Mouse (Mus musculus): Measurements from ENCODE around the gene Rtn3. TPM values are rescaled to one million over a fixed set of nuclear protein-coding genes. Genes with fewer than 3 reads are reported as not detected.

Gene Rtn3
- polyA plus RNA-seq (2015; fragmentation: Nextera tagmentation; extraction: Ambion mirVana): 513 and 532 TPM in 2 replicates

DNA sequence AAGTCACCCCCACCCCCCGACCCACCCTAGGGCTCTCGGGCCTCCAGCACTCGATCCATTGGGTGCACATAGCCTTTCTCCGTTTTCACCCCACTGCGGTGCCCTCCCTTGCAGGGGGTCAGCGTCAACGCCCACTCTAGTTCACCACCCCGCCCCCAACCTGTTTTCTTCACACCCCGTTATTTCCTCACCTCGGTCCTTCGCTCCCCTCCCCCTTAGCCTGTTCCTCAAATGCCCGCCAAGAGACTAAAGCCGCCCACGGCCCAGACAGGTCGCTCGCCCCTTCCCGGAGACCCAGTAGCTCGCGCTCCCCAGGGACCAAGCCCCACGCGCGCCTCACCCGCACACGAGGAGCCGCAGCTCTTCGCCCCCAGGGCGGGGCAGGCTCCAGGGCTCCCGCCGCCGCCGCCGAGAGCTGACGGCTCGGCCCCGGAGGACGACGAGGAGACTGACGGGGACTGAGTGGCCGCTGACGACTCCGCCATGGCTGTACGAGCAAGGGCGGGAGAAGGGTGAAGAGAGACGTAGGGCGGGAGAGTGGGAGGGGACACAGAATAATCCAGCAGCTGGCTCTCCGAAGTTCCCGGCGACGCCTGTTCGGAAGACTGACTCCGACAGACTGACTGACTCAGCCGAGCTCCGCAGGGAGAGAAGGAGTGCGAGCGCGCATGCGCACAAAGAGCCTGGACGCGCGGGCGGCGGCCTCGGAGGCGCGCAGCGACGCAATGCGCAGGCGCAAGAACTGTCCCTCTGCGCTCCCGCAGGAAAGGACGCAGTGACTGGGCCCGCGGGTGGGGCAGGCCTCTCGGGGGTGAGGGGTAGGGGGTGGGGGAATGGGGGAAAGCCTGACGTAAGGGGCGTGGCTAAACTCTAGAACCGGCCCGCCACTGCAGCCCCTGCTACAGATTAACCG, at the start of gene Rtn3:
Gene Rtn3 (minus strand): TSS at position 683 of the 913 bp plus-strand sequence.
- Histone ChIP-seq H3K9me3 (no peaks in the 10 kb centered on the region), H3K36me3 (no peaks in the 10 kb centered on the region), H3K4me1 (replicated peaks) (peaks cover 43% of the 10 kb centered on the region), H3K4me2 (peak within 1 kb of the TSS; percentile 83), H3K27me3 (no peaks in the 10 kb centered on the region), H3K27ac (peak within 1 kb of the TSS; percentile 100), H3K4me3 (peak within 1 kb of the TSS; percentile 97), H3K9ac (peak within 1 kb of the TSS; percentile 99)
- peak; percentile 92 for ATAC-seq (ENCODE audit: low FRiP score)
- WGBS: under 1% methylated on average over 80 of the region's 80 CpGs

DNA sequence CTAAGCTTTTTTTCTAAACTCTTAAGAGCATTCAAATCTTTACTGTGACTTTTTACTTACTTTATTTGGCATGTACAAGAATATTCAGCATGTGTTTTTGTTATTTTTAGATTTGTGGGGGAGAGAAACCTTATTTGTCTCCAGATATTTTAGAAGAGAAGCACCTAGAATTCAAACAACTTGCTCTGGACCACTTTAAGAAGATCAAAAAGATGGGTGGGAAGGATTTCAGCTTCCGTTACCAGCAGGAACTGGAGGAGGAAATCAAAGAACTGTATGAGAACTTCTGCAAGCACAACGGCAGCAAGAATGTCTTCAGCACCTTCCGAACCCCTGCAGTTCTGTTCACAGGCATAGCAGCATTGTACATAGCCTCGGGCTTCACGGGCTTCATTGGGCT, 48.8 kb upstream of the Rtn3 start:
- peaks cover 7% of the 10 kb centered on the region for H3K4me1 ChIP-seq (replicated peaks)
- H3K27me3 ChIP-seq: no peaks in the 10 kb centered on the region
- no peak for ATAC-seq (ENCODE audit: low FRiP score)
- no peak overlapping the region for H3K4me3 ChIP-seq
- H3K27ac ChIP-seq: no peak overlapping the region
- H3K4me2 ChIP-seq: no peak overlapping the region
- no peaks in the 10 kb centered on the region for H3K9me3 ChIP-seq
- H3K9ac ChIP-seq: no peak overlapping the region
- 90% methylated on average over 5 of the region's 5 CpGs for WGBS
- H3K36me3 ChIP-seq: peaks cover 35% of the 10 kb centered on the region

DNA sequence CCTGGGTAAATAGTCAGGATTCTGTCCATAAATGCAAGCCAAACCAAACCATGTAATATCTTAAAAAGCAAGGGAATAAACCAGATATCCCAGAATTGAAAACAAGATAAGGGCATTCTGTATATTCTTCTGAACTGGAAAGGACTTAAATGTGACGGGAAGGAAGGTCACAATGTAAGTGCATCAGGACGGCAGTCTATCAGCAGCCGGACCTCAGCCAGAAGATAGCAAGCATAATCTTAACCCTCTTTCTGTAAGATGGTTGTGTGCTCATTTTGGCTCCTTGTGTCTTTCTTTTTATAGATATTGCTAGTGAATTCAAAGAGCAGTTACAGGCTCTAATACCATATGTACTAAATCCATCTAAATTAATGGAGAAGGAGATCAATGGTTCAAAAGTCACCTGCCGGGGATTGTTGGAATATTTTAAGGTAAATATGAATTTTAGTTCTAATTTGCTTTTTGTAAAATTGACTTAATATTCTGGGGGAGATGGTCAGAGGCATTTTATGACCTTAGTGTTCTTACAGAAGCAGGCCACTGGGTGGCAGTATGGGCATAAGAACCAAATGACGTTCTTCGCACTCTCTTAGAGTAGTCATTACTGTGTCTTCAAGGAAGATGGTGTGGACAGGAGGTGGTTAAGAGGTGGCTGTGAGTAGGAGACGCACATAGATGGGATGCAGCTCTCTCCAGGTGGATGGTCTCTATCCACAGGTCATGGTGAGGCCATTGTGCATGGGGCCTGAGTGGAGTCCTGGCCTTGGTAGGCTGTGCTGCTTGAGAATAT, 45.8 kb upstream of the Rtn3 start:
- ATAC-seq (ENCODE audit: low FRiP score): peak; percentile 79
- WGBS: 60% methylated on average over 7 of the region's 7 CpGs

DNA sequence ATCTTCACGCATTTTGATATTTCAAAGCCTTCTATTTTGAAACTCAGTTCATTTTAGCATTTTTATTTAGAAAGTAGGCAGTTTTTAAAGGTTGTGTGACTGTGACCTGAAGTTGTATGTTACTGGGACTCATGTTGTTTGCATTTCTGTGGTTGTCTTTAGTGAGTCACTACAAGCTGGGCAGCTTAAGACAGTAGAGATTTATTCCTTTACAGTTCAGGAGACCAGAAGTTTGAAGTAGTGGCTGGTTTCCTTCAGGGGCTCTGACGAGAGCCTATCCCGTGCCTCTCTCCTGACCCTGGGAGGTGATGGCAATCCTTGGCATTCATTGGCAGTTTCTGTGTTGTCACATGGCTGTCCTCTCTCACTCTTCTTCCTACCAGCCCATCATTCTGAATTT, 41.8 kb upstream of the Rtn3 start:
- Histone ChIP-seq H3K9me3 (no peaks in the 10 kb centered on the region), H3K27ac (no peak overlapping the region), H3K4me2 (no peak overlapping the region), H3K4me3 (no peak overlapping the region), H3K4me1 (replicated peaks) (no peaks in the 10 kb centered on the region), H3K36me3 (peaks cover 29% of the 10 kb centered on the region), H3K27me3 (no peaks in the 10 kb centered on the region), H3K9ac (no peak overlapping the region)
- WGBS: 65% methylated on average over 3 of the region's 3 CpGs
- ATAC-seq (ENCODE audit: low FRiP score): no peak

More for the DNA sequence above, 45.8 kb upstream of the Rtn3 start:
- H3K9ac ChIP-seq: no peak overlapping the region
- H3K27me3 ChIP-seq: no peaks in the 10 kb centered on the region
- H3K36me3 ChIP-seq: peaks cover 30% of the 10 kb centered on the region
- peaks cover 4% of the 10 kb centered on the region for H3K4me1 ChIP-seq (replicated peaks)
- no peak overlapping the region for H3K4me2 ChIP-seq
- no peak overlapping the region for H3K4me3 ChIP-seq
- no peaks in the 10 kb centered on the region for H3K9me3 ChIP-seq
- no peak overlapping the region for H3K27ac ChIP-seq

DNA sequence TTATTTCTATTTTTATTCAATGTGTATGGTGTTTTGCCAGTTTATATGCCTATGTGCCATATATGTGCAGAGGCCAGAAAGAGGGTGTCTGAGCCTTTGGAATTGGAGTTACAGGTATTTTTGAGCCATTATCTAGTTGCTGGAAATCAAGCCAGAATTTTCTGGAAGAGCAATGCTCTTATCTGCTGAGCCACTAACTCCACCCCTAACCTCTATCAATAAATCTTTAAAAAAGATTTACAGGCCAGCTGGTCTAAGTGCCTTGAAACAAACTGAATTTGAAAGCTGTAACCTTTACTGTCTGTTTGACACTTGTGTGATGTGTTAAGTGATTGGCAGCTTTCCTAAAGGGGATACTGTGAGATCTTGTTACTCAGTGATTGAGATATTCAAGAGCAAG, 40.7 kb upstream of the Rtn3 start:
- H3K4me2 ChIP-seq: no peak overlapping the region
- no peaks in the 10 kb centered on the region for H3K27me3 ChIP-seq
- no peak overlapping the region for H3K4me3 ChIP-seq
- no peak overlapping the region for H3K9ac ChIP-seq
- peaks cover 38% of the 10 kb centered on the region for H3K36me3 ChIP-seq
- no peaks in the 10 kb centered on the region for H3K4me1 ChIP-seq (replicated peaks)
- H3K27ac ChIP-seq: no peak overlapping the region
- no peaks in the 10 kb centered on the region for H3K9me3 ChIP-seq
- ATAC-seq (ENCODE audit: low FRiP score): no peak

DNA sequence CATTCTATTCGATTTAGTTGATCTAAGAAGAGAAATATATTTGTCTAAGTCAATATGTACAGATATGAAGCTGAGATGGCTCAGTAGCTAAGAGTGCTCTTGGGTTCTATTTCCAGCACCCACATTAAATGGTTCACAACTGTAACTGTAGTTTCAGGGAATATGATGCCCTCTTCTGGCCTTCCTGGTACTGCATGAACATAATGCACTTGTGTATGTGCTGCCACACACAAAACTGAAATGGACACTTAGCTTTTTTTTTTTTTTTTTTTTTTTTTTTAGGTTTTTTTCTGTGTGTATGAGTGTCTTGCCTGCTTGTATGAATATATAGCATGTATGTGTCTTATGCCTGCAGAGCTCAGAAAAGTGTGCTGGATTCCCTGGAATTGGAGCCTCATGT, 40.2 kb upstream of the Rtn3 start:
- WGBS: 97% methylated on average over 1 of the region's 1 CpGs
- no peak overlapping the region for H3K4me2 ChIP-seq
- no peak overlapping the region for H3K27ac ChIP-seq
- no peak for ATAC-seq (ENCODE audit: low FRiP score)
- no peak overlapping the region for H3K9ac ChIP-seq
- H3K4me1 ChIP-seq (replicated peaks): no peaks in the 10 kb centered on the region
- no peaks in the 10 kb centered on the region for H3K9me3 ChIP-seq
- no peak overlapping the region for H3K4me3 ChIP-seq
- H3K27me3 ChIP-seq: no peaks in the 10 kb centered on the region
- peaks cover 42% of the 10 kb centered on the region for H3K36me3 ChIP-seq

DNA sequence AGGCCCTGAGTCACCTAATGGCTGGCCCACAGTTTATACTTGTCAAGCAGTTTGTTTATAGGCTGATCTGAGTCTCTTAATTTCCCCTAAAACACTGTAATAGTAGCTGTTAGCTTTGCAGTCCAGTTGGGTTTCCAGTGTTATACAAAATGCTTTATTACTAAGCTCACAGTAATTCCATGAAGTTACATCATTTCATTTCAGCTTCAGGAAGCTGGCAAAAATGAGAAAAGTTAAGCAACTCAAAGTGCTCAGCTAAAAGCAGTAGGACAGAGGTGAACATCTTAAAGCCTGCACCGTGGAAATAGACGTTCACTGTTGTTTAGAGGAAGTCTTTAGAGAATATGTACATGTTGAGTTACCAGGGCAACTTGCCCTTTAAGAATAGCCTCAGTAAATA, 39.8 kb upstream of the Rtn3 start:
- H3K36me3 ChIP-seq: peaks cover 43% of the 10 kb centered on the region
- ATAC-seq (ENCODE audit: low FRiP score): no peak
- 100% methylated on average over 2 of the region's 2 CpGs for WGBS

DNA sequence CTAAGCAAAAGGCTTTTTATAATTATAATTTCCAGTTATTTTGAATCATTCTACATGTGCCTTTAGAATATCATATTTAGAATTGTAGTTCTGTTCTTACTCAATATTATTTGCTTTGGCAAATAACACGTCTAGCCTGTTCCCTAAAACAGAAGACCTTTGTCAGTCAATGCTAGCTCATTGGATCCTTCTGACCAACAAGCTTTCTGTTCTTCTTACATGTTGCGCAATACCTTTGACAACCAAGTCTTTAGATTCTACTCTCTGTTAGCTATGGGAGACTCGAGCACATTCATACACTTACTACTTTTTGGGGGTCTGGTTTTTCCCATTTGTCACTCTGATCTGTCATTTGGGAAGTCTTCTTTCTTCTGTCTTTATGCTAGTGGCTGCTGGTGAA, 38.5 kb upstream of the Rtn3 start:
- Histone ChIP-seq H3K4me3 (no peak overlapping the region), H3K9me3 (no peaks in the 10 kb centered on the region), H3K4me2 (no peak overlapping the region), H3K36me3 (peaks cover 49% of the 10 kb centered on the region), H3K4me1 (replicated peaks) (no peaks in the 10 kb centered on the region), H3K9ac (no peak overlapping the region), H3K27ac (no peak overlapping the region), H3K27me3 (no peaks in the 10 kb centered on the region)
- 93% methylated on average over 3 of the region's 3 CpGs for WGBS
- no peak for ATAC-seq (ENCODE audit: low FRiP score)

More for the DNA sequence above, 39.8 kb upstream of the Rtn3 start:
- H3K9me3 ChIP-seq: no peaks in the 10 kb centered on the region
- no peak overlapping the region for H3K4me3 ChIP-seq
- H3K9ac ChIP-seq: no peak overlapping the region
- no peak overlapping the region for H3K27ac ChIP-seq
- H3K4me2 ChIP-seq: no peak overlapping the region
- H3K4me1 ChIP-seq (replicated peaks): no peaks in the 10 kb centered on the region
- no peaks in the 10 kb centered on the region for H3K27me3 ChIP-seq

DNA sequence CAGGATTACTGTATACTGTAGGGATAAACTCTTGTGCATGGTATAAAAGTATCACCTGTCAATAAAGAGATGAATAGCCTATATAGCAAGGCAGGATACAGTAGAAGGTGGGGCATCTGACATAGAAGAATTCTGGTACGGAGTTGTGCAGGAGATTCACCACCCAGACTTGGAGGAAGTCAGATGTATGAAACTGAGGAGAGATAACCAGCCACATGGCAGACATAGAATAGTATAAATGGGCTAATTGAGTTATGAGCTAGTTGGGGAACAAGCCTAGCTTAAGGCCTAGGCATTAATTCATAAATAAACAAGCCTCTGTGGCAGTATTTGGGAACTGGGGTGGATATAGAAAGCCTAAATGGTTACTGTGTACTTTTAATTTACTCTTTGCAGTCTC, 33.4 kb upstream of the Rtn3 start:
- Histone ChIP-seq H3K4me1 (replicated peaks) (no peaks in the 10 kb centered on the region), H3K27me3 (no peaks in the 10 kb centered on the region), H3K27ac (no peak overlapping the region), H3K4me3 (no peak overlapping the region), H3K4me2 (no peak overlapping the region), H3K9me3 (no peaks in the 10 kb centered on the region), H3K36me3 (peaks cover 27% of the 10 kb centered on the region), H3K9ac (no peak overlapping the region)
- WGBS: 85% methylated on average over 1 of the region's 1 CpGs
- ATAC-seq (ENCODE audit: low FRiP score): no peak

DNA sequence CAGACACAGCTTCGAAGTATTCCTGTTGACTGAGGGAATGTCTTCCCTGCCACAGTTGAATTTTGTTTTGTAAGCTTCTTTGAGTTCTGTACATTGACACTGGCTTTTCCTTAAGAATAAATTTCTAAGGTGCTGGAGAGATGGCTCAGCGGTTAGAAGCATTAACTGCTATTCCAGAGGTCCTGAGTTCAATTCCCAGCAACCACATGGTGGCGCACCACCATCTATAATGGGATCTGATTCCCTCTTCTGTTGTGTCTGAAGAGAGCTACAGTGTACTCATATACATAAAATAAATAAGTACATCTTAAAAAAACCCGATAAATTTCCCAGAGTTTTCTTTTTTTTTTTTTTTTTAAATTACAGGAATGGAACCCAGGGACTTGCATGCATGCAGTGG, 24.9 kb upstream of the Rtn3 start:
- no peaks in the 10 kb centered on the region for H3K27me3 ChIP-seq
- H3K9me3 ChIP-seq: no peaks in the 10 kb centered on the region
- H3K9ac ChIP-seq: no peak overlapping the region
- no peaks in the 10 kb centered on the region for H3K4me1 ChIP-seq (replicated peaks)
- no peak overlapping the region for H3K4me2 ChIP-seq
- 64% methylated on average over 4 of the region's 4 CpGs for WGBS
- H3K36me3 ChIP-seq: peaks cover 19% of the 10 kb centered on the region
- no peak overlapping the region for H3K4me3 ChIP-seq
- no peak for ATAC-seq (ENCODE audit: low FRiP score)
- no peak overlapping the region for H3K27ac ChIP-seq

DNA sequence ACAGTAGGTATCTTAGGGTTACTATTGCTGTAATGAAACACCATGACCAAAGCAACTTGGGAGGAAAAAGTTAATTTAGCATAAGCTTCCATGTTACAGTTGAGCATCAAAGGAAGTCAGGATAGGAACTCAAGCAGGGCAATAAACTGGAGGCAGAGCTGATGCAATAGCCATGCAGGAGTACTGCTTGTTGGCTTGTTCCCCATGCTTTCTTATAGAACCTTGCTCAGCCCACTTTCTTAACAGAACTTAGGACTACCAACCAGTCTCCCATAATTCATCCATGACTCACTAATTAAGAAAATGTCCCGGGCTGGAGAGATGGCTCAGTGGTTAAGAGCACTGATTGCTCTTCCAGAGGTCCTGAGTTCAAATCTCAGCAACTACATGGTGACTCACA, 23.2 kb upstream of the Rtn3 start:
- ATAC-seq (ENCODE audit: low FRiP score): no peak
- Histone ChIP-seq H3K4me3 (no peak overlapping the region), H3K9me3 (no peaks in the 10 kb centered on the region), H3K27me3 (no peaks in the 10 kb centered on the region), H3K9ac (no peak overlapping the region), H3K27ac (no peak overlapping the region), H3K36me3 (peaks cover 16% of the 10 kb centered on the region), H3K4me1 (replicated peaks) (no peaks in the 10 kb centered on the region), H3K4me2 (no peak overlapping the region)
- 95% methylated on average over 1 of the region's 1 CpGs for WGBS

DNA sequence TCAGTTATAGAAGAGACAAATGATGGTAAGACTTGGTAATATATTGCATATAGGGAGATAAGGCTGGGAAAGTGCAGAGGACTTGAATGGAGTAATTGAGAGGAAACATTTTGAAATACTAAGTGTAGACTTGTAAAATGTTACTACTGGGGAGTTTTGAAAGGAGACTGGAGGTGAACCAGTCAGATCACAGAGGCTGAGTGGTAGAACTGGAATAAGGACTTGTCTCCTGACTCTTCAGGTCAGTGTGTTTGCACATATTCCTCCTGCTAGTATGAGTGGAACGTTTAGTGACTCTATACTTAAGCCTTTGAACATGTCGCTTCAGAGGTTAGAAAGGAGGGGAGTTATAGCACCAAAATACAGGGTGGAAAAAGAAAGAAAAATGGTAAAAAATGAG, 19.4 kb upstream of the Rtn3 start:
- 0 out of 2 replicates have a peak, but pooled peaks cover 1% of the 10 kb centered on the region for H3K4me1 ChIP-seq (replicated peaks)
- H3K9me3 ChIP-seq: no peaks in the 10 kb centered on the region
- ATAC-seq (ENCODE audit: low FRiP score): no peak
- no peak overlapping the region for H3K27ac ChIP-seq
- H3K4me3 ChIP-seq: no peak overlapping the region
- no peak overlapping the region for H3K4me2 ChIP-seq
- H3K9ac ChIP-seq: no peak overlapping the region
- H3K27me3 ChIP-seq: no peaks in the 10 kb centered on the region
- WGBS: 94% methylated on average over 2 of the region's 2 CpGs
- no peaks in the 10 kb centered on the region for H3K36me3 ChIP-seq

Measured in hindbrain, embryonic 13.5 days (tissue).